Mouse (Mus musculus) frontal cortex, postnatal 14 days (tissue): Measurements from ENCODE around the gene Kl.

ENCODE experiments used
- DNase-seq, 2 experiments: peaks; one replicate each; pipeline ENCODE4 v3.0.0; 2022; ENCODE audit warnings: low spot score in 2 of 2

Kl gene

GRCm38 (mm10) chr5:150952328-150952668, at the start of gene Kl:
TSS of gene Kl (plus strand) at chr5:150952607.
- no peak for DNase-seq

- peak; percentile 38 to 62 for DNase-seq
Measured at GRCm38 (mm10) chr5:150906053-150907040, 46.1 kb upstream of the Kl start.

GRCm38 (mm10) chr5:150912156-150912555, 40.3 kb upstream of the Kl start:
- DNase-seq, result no peak

GRCm38 (mm10) chr5:150912656-150913055, 39.8 kb upstream of the Kl start:
- DNase-seq, result no peak

- DNase-seq, result no peak
Measured at GRCm38 (mm10) chr5:150915080-150916055, 37.0 kb upstream of the Kl start.

- DNase-seq, result no peak
Measured at GRCm38 (mm10) chr5:150917131-150917858, 35.1 kb upstream of the Kl start.

GRCm38 (mm10) chr5:150918599-150918998, 33.8 kb upstream of the Kl start:
- no peak for DNase-seq

GRCm38 (mm10) chr5:150919269-150919668, 33.1 kb upstream of the Kl start:
- DNase-seq, result no peak

GRCm38 (mm10) chr5:150919961-150920360, 32.4 kb upstream of the Kl start:
- no peak for DNase-seq

- no peak for DNase-seq
Measured at GRCm38 (mm10) chr5:150929406-150929805, 23.0 kb upstream of the Kl start.

- DNase-seq, result no peak
Measured at GRCm38 (mm10) chr5:150932596-150932995, 19.8 kb upstream of the Kl start.

- no peak for DNase-seq
Measured at GRCm38 (mm10) chr5:150936213-150936612, 16.2 kb upstream of the Kl start.

GRCm38 (mm10) chr5:150936807-150937206, 15.6 kb upstream of the Kl start:
- no peak for DNase-seq

GRCm38 (mm10) chr5:150937501-150937900, 14.9 kb upstream of the Kl start:
- no peak for DNase-seq

GRCm38 (mm10) chr5:150945576-150945975, 6.8 kb upstream of the Kl start:
- no peak for DNase-seq

- DNase-seq, result no peak
Measured at GRCm38 (mm10) chr5:150949131-150949530, 3.3 kb upstream of the Kl start.

GRCm38 (mm10) chr5:150951325-150951724, 1.1 kb upstream of the Kl start:
- no peak for DNase-seq

- DNase-seq, result no peak
Measured at GRCm38 (mm10) chr5:150952669-150953521, 488 bp downstream of the Kl start.

- no peak for DNase-seq
Measured at GRCm38 (mm10) chr5:150954791-150955190, 2.4 kb downstream of the Kl start.

GRCm38 (mm10) chr5:150959861-150960260, 7.5 kb downstream of the Kl start:
- DNase-seq, result no peak

GRCm38 (mm10) chr5:150961615-150962014, 9.2 kb downstream of the Kl start:
- no peak for DNase-seq
